9 mouse cellular contexts compared by ENCODE assay signal in genomic region chr2:30600965-30601841, GRCm38 (mm10). TPM values are rescaled to one million over a fixed set of nuclear protein-coding genes. Genes with fewer than 3 reads are reported as not detected.
DNase-seq lines count a peak whose midpoint lies in the region; ATAC-seq and TF ChIP-seq lines count a peak whose summit lies in the region.
"Had no signal": no experiment of that assay in that cellular context is flagged by ENCODE, and none has a peak within 500 bp of the region (broad histone marks: within the 10 kb centered on the region; RNA-seq: fewer than 3 reads in every experiment).

No protein-coding gene starts in this region.

- ATAC-seq in forebrain, embryonic 15.5 days (replicated peaks): no peak
- 0 out of 2 replicates have a peak, but pooled peaks have one; percentile 34 for ATAC-seq in limb, embryonic 13.5 days (ENCODE audit: low FRiP score, low read depth)
- ATAC-seq in midbrain, postnatal 0 days (ENCODE audit: low FRiP score): no peak
- ATAC-seq: Patski had no signal

- no peak overlapping the region for H3K4me3 ChIP-seq in forebrain, embryonic 15.5 days
- H3K4me3 ChIP-seq in limb, embryonic 13.5 days: peak overlapping the region; percentile 14
- H3K4me3 ChIP-seq in midbrain, postnatal 0 days (ENCODE audit: low read depth, low read length): no peak overlapping the region

- peak; percentile 53 to 55 for DNase-seq in right cerebral cortex, postnatal 10 days (ENCODE audit: low spot score in 2 of 2)
- no peak for DNase-seq in right cerebral cortex, postnatal 14 days
- peak; percentile 83 for DNase-seq in heart, postnatal 4 days
- DNase-seq in midbrain, postnatal 0 days (ENCODE audit: low spot score): peak; percentile 52
- no peak for DNase-seq in cerebellum, adult 18-20 months
- no peak for DNase-seq in left cerebral cortex, adult 8-10 months (ENCODE audit: low spot score in 2 of 2)

- peak overlapping the region; percentile 13 for H3K27ac ChIP-seq in forebrain, embryonic 15.5 days (replicated peaks)
- peak overlapping the region; percentile 96 for H3K27ac ChIP-seq in limb, embryonic 13.5 days
- H3K27ac ChIP-seq in midbrain, postnatal 0 days (ENCODE audit: low read depth, low read length): peak overlapping the region; percentile 47

- no peaks in the 10 kb centered on the region for H3K36me3 ChIP-seq in forebrain, embryonic 15.5 days
- no peaks in the 10 kb centered on the region for H3K36me3 ChIP-seq in limb, embryonic 13.5 days
- no peaks in the 10 kb centered on the region for H3K36me3 ChIP-seq in midbrain, postnatal 0 days (ENCODE audit: insufficient read depth, low read length)

- H3K9me3 ChIP-seq in forebrain, embryonic 15.5 days: no peaks in the 10 kb centered on the region
- H3K9me3 ChIP-seq in limb, embryonic 13.5 days: no peaks in the 10 kb centered on the region
- no peaks in the 10 kb centered on the region for H3K9me3 ChIP-seq in midbrain, postnatal 0 days (ENCODE audit: low read length)

- TF ChIP-seq CTCF in midbrain, postnatal 0 days (IDR thresholded peaks at IDR 0.05): no peak

- no peaks in the 10 kb centered on the region for H3K27me3 ChIP-seq in forebrain, embryonic 15.5 days
- H3K27me3 ChIP-seq in limb, embryonic 13.5 days: no peaks in the 10 kb centered on the region
- no peaks in the 10 kb centered on the region for H3K27me3 ChIP-seq in midbrain, postnatal 0 days (ENCODE audit: insufficient read depth, low read length)
- H3K27me3 ChIP-seq: Patski had no signal

- H3K4me1 ChIP-seq in forebrain, embryonic 15.5 days: peaks cover 44% of the 10 kb centered on the region
- peaks cover 66% of the 10 kb centered on the region for H3K4me1 ChIP-seq in limb, embryonic 13.5 days
- peaks cover 8% of the 10 kb centered on the region for H3K4me1 ChIP-seq in midbrain, postnatal 0 days (ENCODE audit: insufficient read depth, low read length)

- H3K9ac ChIP-seq in forebrain, embryonic 15.5 days (replicated peaks): no peak overlapping the region
- peak overlapping the region; percentile 54; the same call in 1 of the 2 replicates for H3K9ac ChIP-seq in limb, embryonic 13.5 days
- no peak overlapping the region for H3K9ac ChIP-seq in midbrain, postnatal 0 days (replicated peaks; ENCODE audit: low read length, poor library complexity, severe bottlenecking)

- 22% methylated on average over 19 of the region's 20 CpGs for WGBS in forebrain, embryonic 15.5 days
- 14% methylated on average over 20 of the region's 20 CpGs for WGBS in limb, embryonic 13.5 days
- WGBS in midbrain, postnatal 0 days: 12% methylated on average over 19 of the region's 20 CpGs

- H3K4me2 ChIP-seq in forebrain, embryonic 15.5 days (replicated peaks): no peak overlapping the region
- peak overlapping the region; percentile 55 for H3K4me2 ChIP-seq in limb, embryonic 13.5 days (replicated peaks)
- no peak overlapping the region for H3K4me2 ChIP-seq in midbrain, postnatal 0 days (ENCODE audit: low read depth, low read length, poor library complexity, severe bottlenecking)

RNA-seq across cellular contexts. Expression of gene Cstad, which starts 6.4 kb away (rescaled TPM):
- polyA plus RNA-seq in forebrain, embryonic 15.5 days (2015; fragmentation: Nextera tagmentation; extraction: Ambion mirVana): 0.63 and 1.4 TPM in 2 replicates
- total RNA-seq in heart, postnatal 4 days (2021): 1 to 10 TPM; 1.7 to 3.2 TPM
- 1.6 and 1.9 TPM in 2 replicates for polyA plus RNA-seq in limb, embryonic 13.5 days (2015; fragmentation: Nextera tagmentation; extraction: Ambion mirVana)
- 0.55 and 2.2 TPM in 2 replicates for total RNA-seq in midbrain, postnatal 0 days (2014; rRNA removed)
- polyA plus RNA-seq in midbrain, postnatal 0 days (2015; fragmentation: Nextera tagmentation; extraction: Ambion mirVana): 0.64 and 0.70 TPM in 2 replicates
- 1 to 10 TPM; 6.1 to 8.8 (median 8.0) TPM for total RNA-seq in left cerebral cortex, adult 8-10 months (2022)

Comparison
In these comparisons a context has a peak if more than half of its experiments do, and no peak if none do; other contexts are left out.
1. DNase-seq: peak in right cerebral cortex, postnatal 10 days (2 of 2), heart, postnatal 4 days (single experiment) and midbrain, postnatal 0 days (single experiment); none in right cerebral cortex, postnatal 14 days (single experiment), cerebellum, adult 18-20 months (0 of 2) and left cerebral cortex, adult 8-10 months (0 of 2).
2. H3K27ac ChIP-seq: peak in every context shown above with its lines; median percentile 96 in limb, embryonic 13.5 days; 47 in midbrain, postnatal 0 days; 13 in forebrain, embryonic 15.5 days.